Mouse (Mus musculus) ovary, postnatal 10 days (tissue): ENCODE results near the gene Ip6k1.
A peak's percentile ranks its signal among the peaks of the same experiment; 100 is the strongest.

Source experiments
- DNase-seq: peaks from one replicate; pipeline ENCODE4 v3.0.0; 2022; ENCODE audit warnings: low spot score

The Ip6k1 gene

DNA sequence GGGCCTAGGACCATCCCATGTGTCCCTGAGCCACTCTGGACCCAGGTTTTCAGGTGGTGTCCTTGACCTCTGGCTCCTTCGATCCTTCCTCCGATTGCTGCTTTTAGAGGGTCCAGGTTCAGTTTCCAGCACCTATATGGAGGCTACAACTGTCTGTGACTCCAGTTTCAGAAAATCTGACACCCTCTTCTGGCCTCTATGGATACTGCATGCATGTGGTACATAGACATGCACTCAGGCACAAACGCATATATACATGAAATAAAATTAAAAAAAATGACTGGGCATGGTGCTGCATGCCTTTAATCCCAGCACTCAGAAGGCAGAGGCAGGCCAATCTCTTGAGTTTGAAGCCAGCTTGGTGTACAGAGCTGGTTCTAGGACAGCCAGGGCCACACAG is 25.6 kb downstream of the Ip6k1 start:
- no peak for DNase-seq

DNA sequence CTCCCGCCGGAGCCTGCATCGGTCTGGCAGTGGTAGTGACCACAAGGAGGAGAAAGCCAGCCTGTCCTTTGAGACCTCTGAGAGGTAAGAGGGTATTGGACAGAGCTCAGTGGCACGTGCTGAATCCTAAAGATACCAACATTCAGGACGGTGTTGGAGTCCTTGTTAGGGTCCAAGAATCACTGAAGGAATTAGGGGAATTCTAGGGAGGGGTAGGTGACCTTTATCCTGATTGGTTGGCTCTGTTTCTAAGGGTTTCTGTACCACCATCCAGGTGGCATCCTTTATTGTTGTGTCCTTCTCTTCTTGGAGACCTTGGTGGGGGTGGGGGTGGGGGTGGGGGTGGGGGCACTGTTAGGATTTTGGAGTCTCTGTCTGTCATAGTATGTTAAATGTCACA is 29.8 kb downstream of the Ip6k1 start:
- DNase-seq = no peak

DNA sequence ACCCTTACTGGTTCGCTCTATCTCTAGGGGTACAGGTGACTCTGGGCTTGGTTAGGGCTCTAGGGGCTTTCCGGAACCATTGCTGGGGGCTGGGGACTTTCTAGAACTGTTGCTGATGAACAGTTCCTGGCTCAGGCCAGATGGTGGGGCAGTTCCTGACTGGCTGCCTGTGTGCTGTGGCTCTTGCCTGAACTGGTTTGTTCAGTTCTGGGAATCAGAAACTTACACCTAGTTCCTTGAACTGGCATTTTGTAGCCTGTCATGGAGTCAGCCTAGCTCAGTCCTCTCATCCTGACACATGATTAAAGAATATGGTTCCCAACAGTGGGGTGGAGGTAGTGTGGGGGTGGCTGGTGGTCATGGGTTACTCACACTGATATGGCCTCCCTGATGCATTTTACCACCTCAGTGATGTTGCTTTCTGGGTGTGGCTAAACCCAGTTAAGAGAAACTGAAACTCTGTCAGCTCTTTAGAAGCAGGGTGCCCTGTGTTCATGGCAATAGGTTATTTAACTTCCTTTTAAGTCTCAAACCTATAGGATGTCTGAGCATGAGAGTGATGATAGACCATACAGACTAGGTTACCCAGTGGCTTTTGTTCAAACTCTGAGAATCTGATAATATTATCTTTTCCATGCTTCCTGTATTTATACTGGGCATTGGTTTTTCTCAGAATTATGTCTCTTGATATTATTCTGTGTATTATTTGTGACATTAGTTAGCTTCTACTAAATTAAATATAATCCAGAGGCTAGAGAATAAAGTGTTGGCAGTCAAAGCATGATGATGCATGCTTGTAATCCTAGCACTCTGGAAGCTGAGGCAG is 33.2 kb downstream of the Ip6k1 start:
- DNase-seq = no peak

DNA sequence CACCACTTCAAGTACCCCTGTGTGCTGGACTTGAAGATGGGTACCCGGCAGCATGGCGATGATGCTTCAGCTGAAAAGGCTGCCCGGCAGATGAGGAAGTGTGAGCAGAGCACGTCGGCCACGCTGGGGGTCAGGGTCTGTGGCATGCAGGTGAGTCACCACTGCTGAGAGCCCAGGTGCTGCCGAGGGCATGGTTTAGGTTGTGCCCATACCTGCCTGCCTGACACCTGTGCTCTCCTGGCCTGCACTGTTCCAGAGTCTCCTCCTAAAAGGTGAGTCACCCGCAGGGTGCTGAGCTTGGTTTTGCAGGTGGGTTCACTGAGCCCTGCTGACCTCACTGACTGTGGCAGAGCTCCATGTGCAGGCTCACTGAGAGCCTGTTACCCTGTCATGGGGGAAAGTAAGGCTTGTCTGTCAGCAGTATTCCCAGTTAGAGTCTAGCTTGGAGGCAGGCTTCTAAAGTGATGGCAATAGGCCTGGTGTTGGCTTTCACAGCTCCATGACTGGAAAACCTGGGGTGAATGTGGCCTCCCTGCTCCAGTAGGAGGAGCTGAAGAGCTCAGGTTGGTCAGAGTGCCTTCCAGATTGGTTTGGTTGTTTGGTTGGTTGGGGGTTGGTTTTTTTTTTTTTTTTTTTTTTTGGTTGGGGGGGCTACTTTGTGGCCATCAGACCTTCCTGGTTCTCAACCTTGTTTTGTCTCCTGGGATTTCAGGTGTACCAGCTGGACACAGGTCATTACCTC is 42.6 kb downstream of the Ip6k1 start:
- no peak for DNase-seq

DNA sequence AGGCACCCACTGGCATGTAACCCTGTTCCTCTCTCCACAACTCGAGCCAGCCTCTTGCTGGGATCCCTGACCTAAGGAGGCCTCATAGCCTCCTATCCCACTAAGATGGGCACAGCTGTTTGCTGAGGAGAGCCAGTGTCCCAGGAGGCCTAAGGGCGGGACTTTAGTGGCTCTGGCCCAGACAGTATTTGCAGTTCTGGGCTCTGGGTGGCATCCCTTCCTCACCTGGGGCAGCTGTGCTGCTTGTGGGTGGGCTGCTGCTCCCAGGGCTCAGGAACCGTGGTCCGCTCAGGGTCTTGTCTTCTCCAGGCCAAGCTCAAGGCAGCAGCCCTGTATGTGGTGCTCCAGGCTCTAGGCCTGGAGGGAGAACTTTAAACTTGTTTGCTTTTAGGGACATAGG is 44.3 kb downstream of the Ip6k1 start:
- DNase-seq = no peak

DNA sequence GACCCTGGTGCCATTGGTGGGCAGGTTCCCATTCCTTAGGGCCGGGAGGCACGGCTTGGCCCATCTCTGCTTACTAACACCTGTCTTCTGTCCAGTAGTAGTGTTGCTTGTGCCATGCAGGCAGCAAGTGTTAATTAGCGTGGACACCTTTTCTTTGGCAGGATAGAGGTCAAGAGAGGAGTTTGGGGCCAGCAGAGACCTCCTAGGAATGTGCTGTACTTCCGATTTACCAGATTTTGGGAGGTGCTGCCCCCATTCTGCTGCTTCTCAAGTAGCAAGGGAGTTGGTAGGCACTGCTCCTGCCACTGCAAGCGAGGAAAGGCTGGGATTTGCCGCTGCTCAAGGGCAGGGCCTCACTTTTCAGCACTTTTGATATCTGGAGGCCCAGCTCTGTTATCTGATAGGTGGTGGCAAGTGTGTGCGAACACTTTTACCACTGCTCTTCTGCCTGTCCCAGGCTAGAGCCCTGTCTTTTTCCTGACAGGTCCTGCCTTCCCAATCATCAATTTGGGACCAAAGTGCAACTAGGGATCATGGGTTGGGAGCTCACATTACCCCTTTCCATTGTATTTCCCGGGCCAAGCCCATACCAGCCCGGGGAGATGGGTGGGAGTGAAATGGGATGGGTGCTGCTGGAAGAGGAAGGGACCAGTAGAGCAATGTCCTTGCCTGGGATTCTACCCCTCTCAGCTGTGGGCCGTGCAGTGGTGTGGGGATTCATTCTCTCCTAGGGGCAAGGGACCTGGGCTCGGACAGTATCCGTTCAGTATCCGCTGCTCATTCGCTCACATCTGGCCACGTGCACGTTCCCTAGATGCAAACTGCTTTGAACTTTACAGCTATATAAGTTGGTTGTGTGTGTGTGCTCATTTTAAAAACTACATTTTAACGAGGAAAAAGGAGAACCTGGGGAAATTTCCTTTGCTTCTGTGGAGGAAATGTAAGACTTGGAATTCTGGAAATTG is 45.6 kb downstream of the Ip6k1 start:
- DNase-seq = no peak

DNA sequence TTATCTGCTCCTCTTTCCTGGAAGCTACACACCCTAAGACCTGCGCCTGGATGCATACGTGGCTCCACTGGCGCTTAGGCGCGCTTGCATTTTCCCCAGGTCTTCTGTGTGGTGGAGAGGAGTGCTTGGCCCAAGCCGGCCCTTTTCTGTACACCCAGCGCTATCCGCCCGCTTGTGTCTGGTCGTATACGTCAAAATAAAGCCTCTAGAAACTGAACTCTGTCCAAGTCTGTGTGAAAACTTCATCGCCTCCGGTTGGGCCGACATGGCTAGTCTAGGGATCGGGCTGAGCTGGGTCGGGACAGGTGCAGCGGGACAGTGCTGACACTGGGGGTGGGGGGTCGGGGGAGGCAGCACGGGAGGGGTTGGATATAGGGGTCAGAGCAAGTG is 46.3 kb downstream of the Ip6k1 start:
- no peak for DNase-seq

DNA sequence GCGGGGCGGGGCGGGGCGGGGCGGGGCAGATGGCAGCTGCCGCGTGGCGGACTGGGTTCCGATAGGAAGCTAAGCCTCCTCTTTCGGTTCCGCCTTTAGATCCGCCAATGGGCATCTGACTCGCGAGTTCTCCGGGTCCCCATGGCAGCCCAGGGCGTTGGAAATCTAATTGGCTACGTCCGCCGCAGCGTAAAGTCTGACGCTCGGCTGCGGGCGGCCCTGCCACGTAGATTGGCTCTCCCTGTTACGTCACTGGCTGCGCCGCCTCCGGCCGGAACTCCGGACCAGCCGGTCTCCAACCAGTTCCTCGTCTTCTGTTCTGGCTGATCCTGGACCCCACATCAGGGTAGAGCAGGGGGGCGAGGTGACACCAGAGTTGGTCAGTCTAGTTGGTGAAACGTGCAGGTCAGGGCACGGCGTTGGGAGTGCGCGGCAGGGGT is 46.7 kb downstream of the Ip6k1 start, which contains the start of gene Gmppb:
Gene Gmppb, plus strand, starts transcription at position 227 of the 440 bp plus-strand sequence.
- DNase-seq = peak; percentile 85

DNA sequence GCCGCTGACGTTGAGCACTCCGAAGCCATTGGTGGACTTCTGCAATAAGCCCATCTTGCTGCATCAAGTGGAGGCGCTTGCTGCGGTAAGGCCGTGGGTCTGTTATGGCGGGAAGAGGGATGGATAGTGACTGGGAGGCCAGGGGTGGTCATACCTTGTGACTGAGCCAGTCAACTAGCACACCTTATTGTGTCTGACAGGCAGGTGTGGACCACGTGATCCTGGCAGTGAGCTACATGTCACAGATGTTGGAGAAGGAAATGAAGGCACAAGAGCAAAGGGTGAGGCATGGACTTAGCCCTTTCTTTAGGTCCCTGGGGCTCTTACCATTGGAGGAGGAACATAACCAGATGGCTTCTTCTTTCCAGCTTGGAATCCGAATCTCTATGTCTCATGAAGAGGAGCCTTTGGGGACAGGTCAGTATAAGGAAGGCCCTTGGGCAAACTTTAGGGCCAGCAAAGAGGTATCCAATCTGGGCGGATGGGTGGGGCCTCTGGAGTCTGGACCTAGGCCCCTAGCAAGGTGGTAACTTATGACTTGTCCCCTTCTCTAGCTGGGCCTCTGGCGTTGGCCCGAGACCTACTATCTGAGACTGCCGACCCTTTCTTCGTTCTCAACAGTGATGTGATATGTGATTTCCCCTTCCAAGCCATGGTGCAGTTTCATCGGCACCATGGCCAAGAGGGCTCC is 47.4 kb downstream of the Ip6k1 start:
- no peak for DNase-seq

DNA sequence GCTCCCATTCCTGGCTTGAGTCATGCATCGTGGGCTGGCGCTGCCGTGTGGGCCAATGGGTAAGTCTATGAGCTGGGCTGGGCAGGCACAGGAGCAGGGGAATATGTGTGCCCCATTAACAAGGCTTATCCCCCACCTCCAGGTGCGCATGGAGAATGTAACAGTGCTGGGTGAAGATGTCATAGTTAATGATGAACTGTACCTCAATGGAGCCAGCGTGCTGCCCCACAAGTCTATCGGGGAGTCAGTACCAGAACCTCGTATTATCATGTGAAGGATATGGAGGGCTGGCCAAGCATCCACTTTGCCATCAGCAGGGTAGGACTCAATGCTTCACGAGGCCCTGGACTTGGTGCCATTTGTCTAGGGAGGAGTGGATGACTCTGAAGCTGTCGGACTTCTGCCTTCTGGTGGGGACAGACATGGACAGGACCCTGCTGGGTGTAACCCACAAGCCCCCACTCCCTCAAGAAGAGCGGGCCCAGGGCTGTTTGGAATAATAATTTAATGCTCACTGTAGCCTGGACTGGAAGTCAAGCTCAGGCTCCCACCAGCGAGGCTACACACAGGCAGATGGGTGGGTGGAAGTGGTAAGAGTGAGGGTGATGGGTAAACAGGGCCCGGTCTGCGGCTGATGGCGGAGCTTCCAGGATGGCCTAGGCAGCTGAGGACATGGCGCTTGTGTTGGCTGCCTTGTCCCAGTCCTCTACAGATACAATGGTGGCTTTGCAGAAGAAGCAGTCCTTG is 49.1 kb downstream of the Ip6k1 start:
- no peak for DNase-seq

DNA sequence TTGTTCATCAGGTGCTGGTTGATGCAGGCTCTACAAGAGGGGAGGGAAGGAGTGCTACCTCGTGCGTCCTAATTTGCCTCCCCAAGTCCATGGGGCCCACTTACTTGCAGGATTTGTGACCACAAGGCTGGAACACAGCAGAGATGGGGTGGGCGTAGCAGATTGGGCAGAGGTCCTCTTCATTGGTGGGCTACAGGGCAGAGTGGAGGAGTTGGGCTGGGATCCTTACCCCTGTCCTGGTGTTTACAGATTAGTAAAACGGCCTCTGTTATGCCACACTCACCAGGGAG is 49.6 kb downstream of the Ip6k1 start:
- no peak for DNase-seq

DNA sequence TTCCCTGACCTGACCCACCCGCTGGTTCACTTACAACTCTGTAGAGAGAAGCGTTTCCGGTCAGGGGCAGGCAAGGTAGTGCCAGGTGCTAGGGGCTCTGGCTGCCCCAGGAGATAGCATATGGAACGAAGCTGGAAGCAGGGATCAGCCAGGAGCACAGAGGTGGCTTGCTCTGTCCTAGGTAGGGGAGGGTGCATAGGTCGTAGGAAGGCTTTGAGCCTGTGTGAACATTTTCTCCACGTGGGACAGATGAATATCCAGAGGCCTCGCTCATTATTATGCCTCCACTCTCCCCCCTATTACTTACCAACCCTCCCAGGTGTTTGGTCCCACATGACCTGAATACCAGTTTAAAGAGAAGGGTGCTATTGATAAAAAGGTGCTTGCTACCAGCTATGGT is 50.1 kb downstream of the Ip6k1 start:
- DNase-seq = no peak

DNA sequence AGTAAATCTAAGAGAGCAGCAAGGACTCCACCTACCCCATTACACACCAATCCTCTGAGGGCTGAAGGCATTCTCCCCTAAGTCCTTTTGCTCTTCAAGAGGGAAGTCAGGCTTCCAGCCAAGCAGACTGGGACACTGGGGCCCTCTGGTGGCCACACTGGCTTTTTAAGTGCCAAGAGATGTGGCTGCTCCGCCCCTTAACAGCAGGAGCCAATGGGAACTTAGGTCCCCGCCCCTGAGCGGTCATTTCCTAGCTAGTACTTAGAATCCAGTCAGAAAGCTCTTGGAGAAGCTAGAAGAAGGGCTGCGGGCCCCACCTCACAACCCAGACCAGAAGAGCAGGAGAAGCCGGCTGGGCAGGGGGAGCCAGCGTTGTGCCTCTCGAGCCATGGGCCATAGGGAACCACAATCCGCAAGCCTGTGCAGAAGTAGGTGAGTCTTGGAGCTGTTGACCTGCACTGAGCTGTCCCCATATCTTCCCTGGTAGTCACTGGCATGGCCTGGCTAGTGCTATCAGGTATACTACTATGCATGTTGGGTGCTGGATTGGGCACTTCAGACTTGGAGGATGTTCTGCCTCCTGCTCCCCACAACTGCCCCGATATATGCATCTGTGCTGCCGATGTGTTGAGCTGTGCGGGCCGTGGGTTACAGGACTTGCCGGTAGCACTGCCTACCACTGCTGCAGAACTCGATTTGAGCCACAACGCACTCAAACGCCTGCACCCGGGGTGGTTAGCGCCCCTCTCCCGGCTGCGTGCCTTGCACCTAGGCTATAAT is 50.8 kb downstream of the Ip6k1 start, which contains the start of gene Amigo3:
Gene Amigo3, plus strand, starts transcription at position 275 of the 780 bp plus-strand sequence.
- DNase-seq = peak; percentile 96

DNA sequence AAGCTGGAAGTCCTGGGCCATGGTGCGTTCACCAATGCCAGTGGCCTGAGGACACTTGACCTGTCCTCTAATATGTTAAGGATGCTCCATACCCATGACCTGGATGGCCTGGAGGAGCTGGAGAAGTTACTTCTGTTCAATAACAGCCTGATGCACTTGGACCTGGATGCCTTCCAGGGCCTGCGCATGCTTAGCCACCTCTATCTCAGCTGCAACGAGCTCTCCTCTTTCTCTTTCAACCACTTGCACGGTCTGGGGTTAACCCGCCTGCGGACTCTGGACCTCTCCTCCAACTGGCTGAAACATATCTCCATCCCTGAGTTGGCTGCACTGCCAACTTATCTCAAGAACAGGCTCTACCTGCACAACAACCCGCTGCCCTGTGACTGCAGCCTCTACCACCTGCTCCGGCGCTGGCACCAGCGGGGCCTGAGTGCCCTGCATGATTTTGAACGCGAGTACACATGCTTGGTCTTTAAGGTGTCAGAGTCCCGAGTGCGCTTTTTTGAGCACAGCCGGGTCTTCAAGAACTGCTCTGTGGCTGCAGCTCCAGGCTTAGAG is 51.4 kb downstream of the Ip6k1 start:
- DNase-seq = no peak

DNA sequence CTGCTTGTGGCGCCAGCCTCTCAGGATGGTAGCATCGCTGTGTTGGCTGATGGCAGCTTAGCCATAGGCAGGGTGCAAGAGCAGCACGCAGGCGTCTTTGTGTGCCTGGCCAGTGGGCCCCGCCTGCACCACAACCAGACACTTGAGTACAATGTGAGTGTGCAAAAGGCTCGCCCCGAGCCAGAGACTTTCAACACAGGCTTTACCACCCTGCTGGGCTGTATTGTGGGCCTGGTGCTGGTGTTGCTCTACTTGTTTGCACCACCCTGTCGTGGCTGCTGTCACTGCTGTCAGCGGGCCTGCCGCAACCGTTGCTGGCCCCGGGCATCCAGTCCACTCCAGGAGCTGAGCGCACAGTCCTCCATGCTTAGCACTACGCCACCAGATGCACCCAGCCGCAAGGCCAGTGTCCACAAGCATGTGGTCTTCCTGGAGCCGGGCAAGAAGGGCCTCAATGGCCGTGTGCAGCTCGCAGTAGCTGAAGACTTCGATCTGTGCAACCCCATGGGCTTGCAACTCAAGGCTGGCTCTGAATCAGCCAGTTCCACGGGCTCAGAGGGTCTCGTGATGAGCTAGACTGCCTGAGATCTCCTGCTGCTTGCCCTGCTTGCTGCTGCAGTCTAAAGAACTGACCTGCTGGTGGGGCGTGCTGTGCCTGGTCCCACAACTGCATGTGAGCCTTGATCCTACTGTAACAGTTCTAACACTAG is 52.2 kb downstream of the Ip6k1 start:
- no peak for DNase-seq

DNA sequence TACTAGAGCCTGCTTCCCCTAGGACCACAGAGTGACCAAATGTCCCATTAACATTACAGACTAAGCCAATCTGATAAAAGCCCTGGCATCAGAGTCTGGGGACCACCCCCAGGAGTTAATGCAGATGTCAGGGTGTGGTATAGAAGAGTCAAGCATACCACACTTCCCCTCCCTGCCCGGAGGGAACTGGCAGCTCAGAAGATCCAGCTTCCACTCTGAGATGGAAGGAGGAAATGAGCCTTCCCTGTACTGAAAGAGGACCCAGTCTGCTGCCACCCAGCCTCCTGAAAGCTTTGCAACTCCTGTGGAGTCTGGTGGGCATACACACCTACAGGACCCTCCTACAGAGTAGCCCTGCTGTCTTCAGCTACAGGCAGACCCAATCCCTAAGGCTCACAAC is 52.8 kb downstream of the Ip6k1 start:
- no peak for DNase-seq

DNA sequence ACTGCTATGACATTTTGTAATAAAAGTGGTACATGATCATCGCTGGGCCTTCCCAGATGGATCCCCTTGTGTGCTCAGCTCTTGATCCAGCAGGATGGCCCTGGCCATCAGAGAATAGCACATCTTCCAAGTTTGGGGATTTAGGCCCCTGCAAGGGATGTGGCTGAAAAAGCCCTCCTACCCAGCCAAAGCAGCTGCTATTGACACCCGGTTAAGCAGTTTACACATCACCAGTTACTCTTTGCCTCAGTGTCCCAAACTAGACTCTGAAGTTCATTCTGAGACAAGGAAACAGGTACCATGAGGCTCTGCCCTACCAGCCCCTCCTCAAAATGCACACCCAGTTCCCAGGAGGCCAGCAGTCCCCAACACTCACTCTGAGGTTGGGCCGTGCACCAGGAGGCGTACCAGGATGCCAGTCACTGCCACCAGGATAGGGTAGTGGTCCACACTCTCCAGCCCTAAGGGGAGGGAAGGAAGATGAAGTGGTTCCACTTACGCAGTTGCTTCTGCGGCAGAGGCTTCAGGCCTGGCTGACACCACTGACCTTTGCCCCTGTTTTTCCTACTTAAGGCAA is 53.4 kb downstream of the Ip6k1 start:
- no peak for DNase-seq

DNA sequence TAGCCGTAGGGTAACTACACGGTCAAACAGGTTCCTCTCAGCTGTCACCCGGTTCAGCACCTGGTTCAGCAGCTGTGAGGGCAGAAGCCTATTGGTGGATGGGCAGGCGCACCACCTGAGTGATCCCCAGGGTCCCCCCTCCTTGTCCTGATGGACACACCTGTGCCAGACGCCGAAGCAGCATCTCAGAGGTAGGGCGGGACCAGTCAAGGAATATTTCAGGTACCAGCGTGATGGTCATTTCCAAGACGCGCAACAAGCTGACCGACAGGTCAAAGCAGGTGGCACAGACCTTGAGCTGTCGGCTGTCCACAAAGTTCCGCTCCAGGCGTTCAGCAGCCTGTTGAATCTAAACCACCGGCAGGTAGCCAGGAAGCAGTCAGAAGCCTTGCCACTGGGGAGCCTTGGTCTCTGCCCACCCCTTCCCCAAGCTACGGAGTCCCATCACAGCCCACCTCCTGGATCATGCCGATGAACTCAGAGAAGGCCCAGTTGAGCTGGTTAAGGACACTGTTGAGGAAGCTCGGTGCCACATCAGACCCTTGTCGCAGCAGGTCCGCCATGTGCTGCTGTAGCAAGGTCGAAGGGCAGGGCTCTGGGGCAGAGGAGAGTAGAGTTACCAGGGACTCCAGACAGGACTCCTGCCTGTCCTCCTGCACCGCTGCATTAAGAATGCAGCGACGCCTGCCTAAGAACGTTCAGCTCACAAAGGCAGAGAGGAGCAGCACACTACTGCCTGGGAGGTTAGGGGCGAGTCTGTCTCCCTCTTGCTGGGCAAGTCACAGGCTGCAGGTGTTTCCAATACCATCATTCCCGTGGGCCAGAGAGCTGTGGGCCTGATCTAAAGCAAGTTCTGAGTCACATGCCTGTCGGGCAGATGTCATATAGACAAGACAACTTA is 54.3 kb downstream of the Ip6k1 start:
- DNase-seq = no peak
